ENCODE assay signal across 13 mouse cellular contexts in genomic region chr6:47646022-47646421, GRCm38 (mm10).
"Had no signal": no experiment of that assay in that cellular context is flagged by ENCODE, and none has a peak within 500 bp of the region (broad histone marks: within the 10 kb centered on the region; RNA-seq: fewer than 3 reads in every experiment).

No protein-coding gene starts in this region.

- DNase-seq: retina, postnatal 1 day; right cerebral cortex, adult 18-20 months; right cerebral cortex, postnatal 25 days; spleen, adult 18-20 months; thymus, adult 18-20 months; thymus, adult 2 months; thymus, postnatal 25 days; thymus, postnatal 36 days had no signal

- H3K9ac ChIP-seq: neural tube, embryonic 12.5 days; neural tube, embryonic 13.5 days; neural tube, embryonic 15.5 days; stomach, embryonic 15.5 days had no signal

- H3K4me3 ChIP-seq: neural tube, embryonic 12.5 days; neural tube, embryonic 13.5 days; neural tube, embryonic 15.5 days; stomach, embryonic 15.5 days had no signal

- H3K36me3 ChIP-seq: neural tube, embryonic 12.5 days; neural tube, embryonic 13.5 days; neural tube, embryonic 15.5 days; stomach, embryonic 15.5 days had no signal

- H3K9me3 ChIP-seq: neural tube, embryonic 12.5 days; neural tube, embryonic 13.5 days; neural tube, embryonic 15.5 days; stomach, embryonic 15.5 days had no signal

- H3K4me1 ChIP-seq: neural tube, embryonic 12.5 days; neural tube, embryonic 13.5 days; neural tube, embryonic 15.5 days; stomach, embryonic 15.5 days had no signal

- H3K27me3 ChIP-seq: neural tube, embryonic 13.5 days; neural tube, embryonic 15.5 days; stomach, embryonic 15.5 days had no signal

- H3K27ac ChIP-seq: neural tube, embryonic 12.5 days; neural tube, embryonic 13.5 days; neural tube, embryonic 15.5 days; stomach, embryonic 15.5 days; stomach, postnatal 0 days had no signal

- H3K4me2 ChIP-seq: neural tube, embryonic 12.5 days; neural tube, embryonic 13.5 days; neural tube, embryonic 15.5 days; stomach, embryonic 15.5 days had no signal
